Mouse (Mus musculus): Measurements from ENCODE around the gene Ndufs8.
A peak's percentile ranks its signal among the peaks of the same experiment; 100 is the strongest.

Ndufs8 gene

GRCm38 (mm10) chr19:3903648-3904362 is 8.8 kb downstream of the Ndufs8 start:
- no peak for DNase-seq

DNA sequence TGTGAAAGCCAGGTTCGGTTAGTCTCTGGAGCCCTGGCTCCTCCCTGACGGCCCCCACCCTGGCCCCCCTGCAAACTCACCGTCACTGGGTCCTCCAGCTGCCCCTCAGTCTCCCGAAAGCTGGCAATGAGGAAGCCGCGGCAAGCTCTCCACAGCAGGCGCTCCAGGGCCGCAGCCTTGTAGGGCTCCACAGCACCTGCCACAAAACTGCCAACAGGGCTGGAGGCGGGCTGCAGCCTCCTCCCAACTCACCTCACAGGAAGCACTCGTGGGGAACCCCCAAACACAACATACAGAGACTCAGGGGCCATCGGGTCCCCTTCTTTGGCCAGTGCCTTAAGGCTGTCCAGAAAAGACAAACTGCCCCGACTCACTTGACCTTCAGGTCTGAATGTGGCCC is 9.6 kb downstream of the Ndufs8 start:
- DNase-seq: no peak

- DNase-seq: no peak
Measured at GRCm38 (mm10) chr19:3899618-3900017, 13.0 kb downstream of the Ndufs8 start.

GRCm38 (mm10) chr19:3898952-3899351 is 13.6 kb downstream of the Ndufs8 start:
- no peak for DNase-seq

DNA sequence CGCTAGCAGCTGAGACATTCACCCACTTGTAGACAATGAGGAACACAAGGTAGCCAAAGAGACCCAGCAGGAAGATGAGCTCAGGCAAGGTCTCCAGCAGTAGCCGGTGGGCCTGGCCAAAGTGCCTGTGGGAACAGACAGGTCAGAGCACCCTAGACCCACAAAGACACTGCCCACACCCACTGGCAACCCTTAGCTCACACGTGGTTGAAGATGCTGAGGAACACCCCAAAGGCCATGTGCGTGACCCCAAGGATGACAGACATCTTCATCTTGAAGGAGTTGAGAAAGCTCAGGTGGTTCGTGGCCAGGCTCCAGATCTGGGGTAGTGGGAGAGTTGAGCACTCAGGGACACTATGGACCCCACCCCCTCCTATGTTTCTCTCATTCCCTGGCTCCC is 15.0 kb downstream of the Ndufs8 start:
- no peak for DNase-seq

DNA sequence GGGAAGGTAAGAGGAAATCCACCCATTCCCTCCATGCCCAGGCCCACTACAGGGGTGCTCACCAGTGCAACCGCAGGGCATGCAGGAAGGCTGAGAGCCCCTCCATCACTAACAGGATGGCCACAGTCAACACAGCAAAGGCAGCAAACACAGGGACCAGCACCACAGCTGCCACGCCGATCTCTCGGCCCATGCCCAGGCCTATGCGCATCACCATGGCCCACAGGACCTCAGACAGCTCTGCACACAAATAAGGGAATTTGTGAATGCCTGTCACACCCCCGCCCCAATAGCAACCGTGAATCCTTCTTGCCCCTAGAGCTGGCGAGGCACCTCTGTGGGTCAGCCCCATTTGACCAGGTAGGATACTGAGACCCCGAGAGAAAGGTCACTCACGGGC is 16.4 kb downstream of the Ndufs8 start:
- no peak for DNase-seq

GRCm38 (mm10) chr19:3895171-3895631 is 17.4 kb downstream of the Ndufs8 start:
- no peak for DNase-seq

- no peak for DNase-seq
Measured at GRCm38 (mm10) chr19:3894294-3894693, 18.3 kb downstream of the Ndufs8 start.

- DNase-seq: no peak
Measured at GRCm38 (mm10) chr19:3893545-3894116, 18.9 kb downstream of the Ndufs8 start.

GRCm38 (mm10) chr19:3890181-3890580 is 22.4 kb downstream of the Ndufs8 start:
- DNase-seq: peak in 1 of 2 experiments; percentile 62

DNA sequence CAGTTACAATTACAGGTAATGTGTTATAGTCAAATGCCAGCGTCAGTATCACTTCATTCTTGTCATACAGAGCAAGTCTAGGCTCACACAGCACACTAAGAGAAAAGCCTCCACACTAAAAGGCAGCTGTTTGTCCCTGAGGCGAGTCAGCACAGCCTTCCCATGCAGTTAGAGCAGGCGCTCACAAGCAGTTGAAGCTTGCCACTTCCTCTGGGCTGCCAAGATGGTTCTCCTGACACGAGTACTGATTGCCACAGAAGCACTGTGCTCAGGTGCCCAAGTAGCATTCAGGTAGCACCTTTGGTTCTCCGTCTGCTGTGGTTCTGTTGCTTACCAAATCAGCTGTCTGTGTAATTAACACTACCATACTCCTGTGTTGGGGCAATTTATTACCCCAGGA is 23.5 kb downstream of the Ndufs8 start:
- no peak for DNase-seq

DNA sequence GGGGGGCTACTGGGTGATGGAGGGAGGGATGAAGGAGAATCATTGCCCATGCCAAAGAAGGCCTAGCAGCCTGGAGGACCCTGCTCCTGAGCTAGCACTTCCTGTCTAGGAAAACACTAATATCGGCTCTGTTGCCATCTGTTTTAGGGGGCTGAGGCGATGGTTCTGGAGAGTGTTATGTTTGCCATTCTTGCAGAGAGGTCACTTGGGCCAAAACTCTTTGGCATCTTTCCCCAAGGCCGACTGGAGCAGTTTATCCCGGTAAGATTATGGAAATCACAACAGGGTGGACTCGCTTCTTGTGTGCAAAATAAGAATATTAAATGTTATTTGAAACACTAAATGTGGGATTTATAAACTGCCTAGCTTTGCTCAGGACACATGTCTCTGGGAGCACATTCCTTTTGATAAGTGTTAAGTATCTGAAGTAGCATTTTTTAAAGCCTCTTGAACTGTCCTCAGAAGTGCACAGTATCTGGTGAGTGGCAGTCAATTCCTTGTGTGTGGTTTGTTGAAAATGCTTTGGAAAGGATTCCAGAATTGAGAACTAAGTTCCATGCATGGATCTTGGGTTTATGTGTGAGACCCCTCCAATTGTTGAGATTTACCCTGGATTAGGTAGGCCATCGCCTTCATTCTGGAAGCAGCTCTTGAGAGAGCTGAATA is 28.1 kb downstream of the Ndufs8 start:
- no peak for DNase-seq

DNA sequence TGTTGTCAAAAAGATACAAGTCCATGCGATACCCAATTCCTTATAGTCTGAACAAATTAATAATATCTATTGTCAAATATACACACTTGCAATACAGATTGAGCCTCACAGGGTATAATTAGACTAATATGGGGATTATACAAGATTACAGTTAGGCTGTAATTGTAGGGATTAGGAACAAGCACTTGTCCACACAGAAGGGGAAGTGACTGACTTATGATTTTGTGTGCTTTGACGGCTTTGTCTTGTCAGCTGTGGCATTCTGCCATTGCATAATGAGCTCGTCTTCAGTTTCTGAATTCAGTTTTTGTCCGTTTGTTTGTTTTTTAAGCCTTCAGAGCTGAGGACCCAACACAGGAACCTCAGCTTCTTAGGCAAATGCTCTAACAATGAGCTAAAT is 30.4 kb downstream of the Ndufs8 start:
- DNase-seq: no peak

- DNase-seq: peak; percentile 55 to 66
Measured at GRCm38 (mm10) chr19:3880054-3880848, 32.3 kb downstream of the Ndufs8 start.

DNA sequence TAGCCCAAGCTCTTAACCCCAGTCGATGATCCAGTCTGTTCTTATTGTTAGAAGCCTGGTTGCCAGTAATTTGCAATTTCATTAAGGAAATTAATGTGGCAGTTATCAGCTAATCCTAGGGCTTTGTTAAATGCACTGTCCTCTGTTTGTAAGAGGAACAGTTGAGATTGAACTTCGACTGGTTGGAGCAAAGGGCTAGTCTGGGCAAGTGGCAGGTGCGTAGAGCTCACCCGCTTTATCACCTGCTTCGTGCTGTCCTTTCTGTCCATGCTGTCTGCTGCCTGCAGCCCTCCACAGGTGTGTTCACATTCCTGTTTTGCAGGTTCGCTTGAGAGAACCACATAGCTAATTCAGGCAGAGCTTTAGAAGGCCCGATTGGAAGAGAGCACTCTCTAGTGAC is 37.5 kb downstream of the Ndufs8 start:
- DNase-seq: peak in 1 of 2 experiments; percentile 20

GRCm38 (mm10) chr19:3872373-3872772 is 40.2 kb downstream of the Ndufs8 start:
- peak; percentile 64 to 85 for DNase-seq

DNA sequence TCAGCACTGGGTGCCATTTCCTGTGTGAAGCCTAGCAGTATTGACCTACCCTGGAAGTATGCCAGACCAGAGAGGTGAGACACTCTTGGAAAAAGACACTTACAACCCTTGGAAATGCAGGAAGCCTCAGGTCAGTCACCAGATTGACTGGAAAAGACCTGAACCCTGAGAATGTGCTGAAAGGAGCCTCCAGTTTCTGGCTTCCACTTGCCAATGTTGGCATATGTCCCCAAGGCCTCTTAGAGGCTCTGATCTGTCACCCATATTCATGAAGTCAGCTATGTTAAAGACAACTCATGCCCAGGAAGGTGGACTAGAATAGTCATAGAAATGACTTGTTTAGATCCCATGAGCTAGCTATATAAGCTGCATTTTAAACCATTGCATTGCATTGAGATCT is 41.1 kb downstream of the Ndufs8 start:
- DNase-seq: no peak

- no peak for DNase-seq
Measured at GRCm38 (mm10) chr19:3868290-3868689, 44.3 kb downstream of the Ndufs8 start.

DNA sequence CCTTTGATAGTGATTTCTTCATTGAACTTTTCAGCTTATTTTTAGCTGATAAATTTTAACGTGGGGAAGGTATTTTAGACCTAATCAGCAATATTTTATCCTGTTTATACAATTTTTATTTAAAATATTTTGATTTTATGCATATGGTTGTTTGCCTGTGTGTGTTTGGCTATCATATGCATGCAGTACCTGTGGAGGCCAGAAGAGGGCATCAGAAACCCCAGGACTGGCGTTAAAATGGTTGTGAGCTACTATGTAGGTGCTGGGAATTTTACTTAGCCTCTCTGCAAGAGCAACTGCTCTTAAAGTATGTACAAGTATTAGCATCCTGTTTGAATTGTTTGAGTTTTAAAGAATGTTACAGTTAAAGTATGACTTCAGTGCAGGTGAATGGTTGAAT is 47.6 kb downstream of the Ndufs8 start:
- no peak for DNase-seq

DNA sequence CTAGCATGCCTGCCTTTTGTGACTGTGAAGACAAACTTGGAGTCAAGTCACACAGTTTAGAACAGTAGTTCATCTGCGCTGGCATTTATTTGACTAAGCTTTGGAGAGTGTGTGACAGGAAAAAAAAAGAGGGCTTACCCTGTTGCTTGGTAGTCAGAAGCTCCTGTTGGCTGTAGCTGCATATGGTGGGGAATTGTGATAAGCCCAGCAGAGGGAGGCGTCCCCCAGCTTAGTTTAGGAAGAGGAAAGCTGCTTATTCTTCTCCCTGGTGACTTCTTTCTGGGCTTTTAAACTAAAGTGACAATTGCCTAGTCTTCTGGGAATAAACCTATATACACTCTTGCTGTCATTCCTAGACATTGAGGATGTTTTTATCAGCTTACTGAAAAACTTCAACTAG is 49.9 kb downstream of the Ndufs8 start:
- DNase-seq: no peak
